Mouse (Mus musculus): Measurements from ENCODE around the gene Vmn1r168. TPM values are rescaled to one million over a fixed set of nuclear protein-coding genes. Genes with fewer than 3 reads are reported as not detected.
"Not testable (repeated sequence)": the region's sequence is repeated elsewhere in the genome, so short reads cannot be mapped to it uniquely, and the experiment has no call there.

Gene Vmn1r168
- not detected in 2 replicates for polyA plus RNA-seq (2012; rRNA removed)

DNA sequence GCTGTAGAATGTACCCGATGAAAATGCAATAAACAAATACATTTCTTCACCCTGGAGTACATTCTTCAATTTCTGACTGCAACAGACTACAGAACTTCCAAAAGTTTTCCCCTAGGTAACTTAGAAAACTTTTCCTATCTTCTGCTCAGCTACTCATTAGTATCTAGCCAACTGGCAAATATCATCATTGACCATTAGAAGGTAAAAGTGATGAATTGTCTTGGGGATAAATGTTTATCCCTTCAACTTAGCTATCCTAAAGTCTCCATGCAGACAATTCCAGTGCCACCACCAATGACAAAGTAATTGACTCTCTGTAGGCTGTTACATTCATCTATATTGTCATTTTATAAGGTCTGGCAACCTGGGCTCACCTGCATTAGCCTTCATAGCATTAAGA is at the start of gene Vmn1r168:
TSS of gene Vmn1r168 (plus strand) at position 301 of the 400 bp plus-strand sequence.
- not testable (repeated sequence) for H3K4me3 ChIP-seq (ENCODE audit: insufficient read depth, low read length); H3K27ac ChIP-seq (ENCODE audit: insufficient read depth, low read length); H3K4me1 ChIP-seq (ENCODE audit: control insufficient read depth, insufficient read depth, low read length)

DNA sequence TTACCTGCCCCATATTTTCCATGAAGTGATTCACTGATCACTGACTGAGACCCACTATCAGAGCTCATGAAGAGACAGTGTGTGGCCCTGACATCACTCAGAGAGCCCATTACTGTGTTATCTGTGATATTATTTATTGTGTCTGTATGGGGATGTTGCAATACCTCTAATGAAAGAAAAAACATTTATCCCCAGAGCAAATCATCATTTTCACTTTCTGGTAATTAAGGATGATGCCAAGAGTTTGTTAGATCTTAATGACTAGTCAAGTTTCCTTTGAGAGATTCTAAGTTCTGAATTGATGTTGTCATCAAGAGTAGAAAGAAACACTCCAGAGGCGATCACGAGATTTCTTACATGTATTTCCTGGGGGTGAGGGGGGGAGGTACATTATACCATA is 32.4 kb upstream of the Vmn1r168 start, which contains the start of gene Vmn1r167:
TSS of gene Vmn1r167 (minus strand) at position 101 of the 400 bp plus-strand sequence.
- not testable (repeated sequence) for H3K4me1 ChIP-seq (ENCODE audit: control insufficient read depth, insufficient read depth, low read length); H3K27ac ChIP-seq (ENCODE audit: insufficient read depth, low read length); H3K4me3 ChIP-seq (ENCODE audit: insufficient read depth, low read length)

DNA sequence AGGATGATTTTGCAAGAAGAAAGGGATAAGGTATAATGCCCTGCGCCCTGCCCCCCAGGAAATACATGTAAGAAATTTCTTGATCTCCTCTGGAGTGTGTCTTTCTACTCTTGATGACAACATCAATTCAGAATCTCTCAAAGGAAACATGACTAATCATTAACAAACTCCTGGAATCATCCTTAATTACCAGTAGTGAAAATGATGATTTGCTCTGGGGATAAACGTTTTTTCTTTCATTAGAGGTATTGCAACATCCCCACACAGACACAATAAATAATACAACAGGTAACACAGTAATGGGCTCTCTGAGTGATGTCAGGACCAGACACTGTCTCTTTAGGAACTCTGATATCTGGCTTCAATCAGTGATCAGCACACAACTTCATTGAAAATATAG is 35.7 kb downstream of the Vmn1r168 start, which contains the start of gene Vmn1r169:
TSS of gene Vmn1r169 (plus strand) at position 301 of the 400 bp plus-strand sequence.
- H3K4me3 ChIP-seq (ENCODE audit: insufficient read depth, low read length); H3K27ac ChIP-seq (ENCODE audit: insufficient read depth, low read length); H3K4me1 ChIP-seq (ENCODE audit: control insufficient read depth, insufficient read depth, low read length): not testable (repeated sequence)

Other genes starting within 250 kb of the Vmn1r168 start
- gene Nlrp4e, start 238.5 kb upstream of the Vmn1r168 start, polyA plus RNA-seq (2012; rRNA removed): not detected in 2 replicates
- gene Nlrp5, start 153.8 kb upstream of the Vmn1r168 start, polyA plus RNA-seq (2012; rRNA removed): not detected in 2 replicates
- not detected in 2 replicates for gene Vmn1r167, start 32.5 kb upstream of the Vmn1r168 start, polyA plus RNA-seq (2012; rRNA removed)
- gene Vmn1r169, start 35.8 kb downstream of the Vmn1r168 start, polyA plus RNA-seq (2012; rRNA removed): not detected in 2 replicates
- gene Vmn1r170, start 66.4 kb downstream of the Vmn1r168 start, polyA plus RNA-seq (2012; rRNA removed): not detected in 2 replicates
- not detected in 2 replicates for gene Vmn1r171, start 91.0 kb downstream of the Vmn1r168 start, polyA plus RNA-seq (2012; rRNA removed)
- not detected in 2 replicates for gene Vmn1r172, start 118.6 kb downstream of the Vmn1r168 start, polyA plus RNA-seq (2012; rRNA removed)
- gene Vmn1r173, start 161.0 kb downstream of the Vmn1r168 start, polyA plus RNA-seq (2012; rRNA removed): not detected in 2 replicates
- gene Vmn1r174, start 212.5 kb downstream of the Vmn1r168 start, polyA plus RNA-seq (2012; rRNA removed): not detected in 2 replicates